Mouse (Mus musculus) heart, postnatal 14 days (tissue): Measurements from ENCODE around the gene Chchd1. TPM values are rescaled to one million over a fixed set of nuclear protein-coding genes. Genes with fewer than 3 reads are reported as not detected.
A peak's percentile ranks its signal among the peaks of the same experiment; 100 is the strongest.
"Not testable (repeated sequence)": the region's sequence is repeated elsewhere in the genome, so short reads cannot be mapped to it uniquely, and the experiment has no call there.

Experiments used
- DNase-seq, 2 experiments: peaks; one replicate each; pipeline ENCODE4 v3.0.0; 2021 to 2022
- intact Hi-C: fragments of 180-260 bp; cut with DNase I; formaldehyde crosslinking; loops from one replicate; pipeline ENCODE4 v1.15.1; 2025
- total RNA-seq, 2 experiments: library from RNA; stranded (reverse); gene quantifications; 2 replicates each; pipeline ENCODE4 v1.2.3; 2021

Chchd1 gene
- total RNA-seq, 2 experiments from 2014 or later, result 87.4 to 104 TPM

DNA sequence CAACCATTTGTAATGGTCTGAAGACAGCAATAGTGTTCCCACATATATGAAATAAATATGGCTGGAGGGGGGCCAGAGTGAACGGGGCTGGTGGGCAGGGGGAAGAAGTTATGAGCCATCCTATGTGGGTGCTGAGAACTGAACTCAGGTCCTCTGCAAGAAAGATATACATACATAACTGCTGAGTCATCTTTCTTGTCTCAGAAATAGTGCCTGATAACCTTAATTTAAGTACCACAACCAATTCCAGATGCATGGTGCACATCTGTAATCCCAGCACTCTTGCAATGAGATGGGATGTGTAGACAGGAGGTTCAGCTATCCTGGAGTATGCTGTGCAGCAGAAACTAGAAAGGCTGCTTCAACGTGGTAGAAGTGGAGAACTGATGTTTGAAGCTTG is 21.1 kb upstream of the Chchd1 start:
- DNase-seq, result no peak
- intact Hi-C loops, result no loop called here

GRCm38 (mm10) chr14:20682498-20682897 is 20.3 kb upstream of the Chchd1 start:
- intact Hi-C loops, result no loop called here
- peak in 1 of 2 experiments; percentile 48 for DNase-seq

- no peak for DNase-seq
- intact Hi-C loops, result no loop called here
Measured at GRCm38 (mm10) chr14:20686576-20686975, 16.2 kb upstream of the Chchd1 start.

- intact Hi-C loops, result no loop called here
- no peak for DNase-seq
Measured at GRCm38 (mm10) chr14:20689009-20689408, 13.8 kb upstream of the Chchd1 start.

GRCm38 (mm10) chr14:20691772-20692171 is 11.0 kb upstream of the Chchd1 start:
- intact Hi-C loops, result no loop called here
- DNase-seq, result no peak

- intact Hi-C loops, result no loop called here
- no peak for DNase-seq
Measured at GRCm38 (mm10) chr14:20693589-20694101, 9.2 kb upstream of the Chchd1 start.

GRCm38 (mm10) chr14:20694185-20694883 is 8.5 kb upstream of the Chchd1 start:
- DNase-seq, result no peak
- intact Hi-C loops, result no loop called here

GRCm38 (mm10) chr14:20694884-20695760 is 7.7 kb upstream of the Chchd1 start, which contains the start of gene Fut11:
Gene Fut11, plus strand, starts transcription at chr14:20694968.
- intact Hi-C loops, result no loop called here
- DNase-seq, result peak; percentile 89

DNA sequence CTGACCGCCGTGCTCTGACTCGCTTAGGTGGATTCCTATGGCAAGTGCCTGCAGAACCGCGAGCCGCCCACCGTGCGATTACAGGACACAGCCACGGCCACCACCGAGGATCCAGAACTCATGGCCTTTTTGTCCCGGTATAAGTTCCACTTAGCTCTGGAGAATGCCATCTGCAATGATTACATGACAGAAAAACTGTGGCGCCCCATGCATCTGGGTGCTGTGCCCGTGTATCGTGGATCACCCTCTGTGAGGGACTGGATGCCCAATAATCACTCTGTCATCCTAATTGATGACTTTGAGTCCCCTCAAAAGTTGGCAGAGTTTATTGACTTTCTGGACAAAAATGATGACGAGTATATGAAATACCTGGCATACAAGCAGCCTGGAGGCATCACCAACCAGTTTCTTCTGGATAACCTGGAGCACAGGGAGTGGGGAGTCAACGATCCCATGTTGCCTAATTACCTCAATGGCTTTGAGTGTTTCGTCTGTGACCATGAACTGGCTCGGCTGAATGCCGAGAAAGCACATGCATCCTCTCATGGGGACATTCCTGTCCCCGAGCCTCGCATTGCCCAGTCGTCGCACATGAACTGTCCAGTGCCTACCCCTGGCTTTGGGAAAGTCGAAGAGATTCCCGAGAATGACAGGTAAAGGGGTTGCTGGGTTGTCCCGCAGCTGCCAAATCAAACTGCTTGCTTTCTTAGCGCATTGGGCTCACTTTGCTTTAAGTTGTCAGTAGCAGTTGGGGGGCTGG is 6.9 kb upstream of the Chchd1 start:
- intact Hi-C loops, result no loop called here
- peak in 1 of 2 experiments; percentile 37 for DNase-seq

- DNase-seq, result peak; percentile 44 to 62
- intact Hi-C loops, result no loop called here
Measured at GRCm38 (mm10) chr14:20696986-20697385, 5.8 kb upstream of the Chchd1 start.

DNA sequence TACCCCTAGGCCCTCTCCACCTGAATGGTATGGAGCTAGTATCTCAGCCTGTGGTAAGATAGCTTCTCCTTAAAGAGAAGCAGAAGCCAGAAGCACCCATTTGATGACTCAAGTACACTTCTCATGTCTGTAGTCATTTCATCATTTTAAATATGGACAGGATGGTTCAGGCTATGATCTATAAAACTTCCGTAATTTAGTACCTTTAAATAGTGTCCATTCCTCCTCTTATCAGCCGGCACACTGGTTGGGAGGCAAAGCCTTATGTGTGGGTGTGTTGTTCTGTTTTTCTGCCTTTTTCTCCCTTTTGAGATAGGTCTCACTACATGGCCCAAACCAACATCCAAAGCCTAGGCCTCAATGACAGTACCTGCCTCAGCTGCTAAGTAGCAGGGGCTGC is 4.3 kb upstream of the Chchd1 start:
- intact Hi-C loops, result no loop called here
- no peak for DNase-seq

DNA sequence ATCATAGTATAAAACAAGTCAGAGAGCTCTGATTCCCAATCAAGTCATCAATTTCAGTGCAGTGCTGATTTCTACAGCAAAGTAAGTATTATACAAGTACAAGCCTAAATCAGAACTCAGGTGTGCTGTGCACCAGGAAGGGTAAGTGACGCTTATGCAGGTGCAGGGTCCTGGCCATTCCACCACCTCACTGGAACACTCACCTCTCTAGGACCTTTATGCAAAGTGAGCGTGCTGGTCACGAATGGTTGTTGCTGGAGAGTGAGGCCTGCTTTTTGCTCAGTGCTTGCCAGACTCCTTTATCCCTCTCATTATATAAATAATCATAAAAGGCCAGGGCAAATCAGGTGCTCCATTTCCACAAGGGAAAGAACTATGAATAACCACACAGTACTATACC is 2.4 kb upstream of the Chchd1 start:
- intact Hi-C loops, result no loop called here
- DNase-seq, result no peak

DNA sequence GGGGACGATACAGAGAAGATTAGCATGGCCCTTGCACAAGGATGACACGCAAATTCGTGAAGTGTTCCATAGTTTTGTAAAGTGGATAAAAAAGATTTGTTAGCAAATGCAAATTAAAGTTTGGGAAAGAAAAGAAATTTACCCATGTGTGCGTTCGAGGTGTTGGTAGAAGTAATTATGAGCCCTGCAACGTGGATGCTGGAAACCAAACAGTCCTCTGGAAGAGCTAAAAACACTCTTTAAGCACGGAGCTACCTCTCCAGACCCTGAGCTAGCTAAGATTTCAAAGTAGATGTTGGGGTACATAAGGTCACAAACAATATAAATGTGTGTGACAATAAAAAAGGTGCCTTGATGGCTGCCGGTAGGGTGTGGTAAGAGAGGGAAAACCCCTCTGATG is 1.3 kb upstream of the Chchd1 start:
- intact Hi-C loops, result no loop called here
- no peak for DNase-seq

GRCm38 (mm10) chr14:20702096-20702740 is 588 bp upstream of the Chchd1 start:
- intact Hi-C loops, result no loop called here
- no peak for DNase-seq

GRCm38 (mm10) chr14:20703461-20703860 is 655 bp downstream of the Chchd1 start:
- intact Hi-C loops, result not testable (repeated sequence)

DNA sequence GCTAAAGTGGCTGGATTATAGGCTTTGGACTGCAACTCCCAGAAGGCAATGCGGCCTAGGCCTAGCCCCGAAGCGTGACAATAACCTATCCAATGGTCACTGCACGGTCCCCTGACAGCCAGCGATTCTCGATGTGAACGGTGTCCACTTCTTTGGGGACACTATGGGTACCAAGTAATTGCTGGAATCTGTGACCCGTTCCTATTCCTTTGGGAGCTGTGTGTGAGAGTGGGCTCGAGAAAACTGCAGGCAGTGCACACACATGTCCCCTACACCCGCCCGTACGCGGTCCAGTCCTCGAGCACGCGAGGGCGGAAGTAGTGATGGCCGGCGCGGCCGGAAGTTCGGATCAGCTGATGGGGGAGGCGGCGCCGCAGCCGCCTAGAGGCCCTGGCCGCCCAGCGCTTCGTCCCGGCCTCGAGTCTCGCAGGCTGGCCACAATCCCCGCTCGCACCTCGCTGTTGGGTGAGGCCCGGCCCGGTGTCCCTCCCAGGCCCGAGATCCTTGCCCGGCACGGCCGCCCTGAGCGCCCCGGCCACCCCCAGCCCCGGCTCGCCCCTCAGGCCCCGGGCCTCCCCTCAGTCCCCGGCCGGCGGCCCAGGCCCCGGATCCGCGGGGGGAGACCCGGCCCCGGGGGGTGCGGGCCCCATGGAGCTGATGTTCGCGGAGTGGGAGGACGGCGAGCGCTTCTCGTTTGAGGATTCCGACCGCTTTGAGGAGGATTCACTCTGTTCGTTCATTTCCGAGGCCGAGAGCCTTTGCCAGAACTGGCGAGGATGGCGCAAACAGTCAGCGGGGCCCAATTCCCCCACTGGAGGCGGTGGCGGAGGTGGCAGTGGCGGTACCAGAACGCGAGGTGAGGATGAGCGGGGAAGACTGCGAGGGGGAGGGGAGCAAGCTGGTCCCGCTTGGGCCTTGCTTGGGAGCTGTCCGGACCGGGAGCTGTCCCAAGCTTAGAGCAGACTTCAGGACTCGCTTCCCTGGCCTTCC is 4.7 kb downstream of the Chchd1 start, which contains the start of gene Zswim8:
Gene Zswim8, plus strand, starts transcription at position 352 of the 990 bp plus-strand sequence.
- intact Hi-C loops, result no loop called here
- DNase-seq, result peak; percentile 91 to 92

More at GRCm38 (mm10) chr14:20703461-20703860, 655 bp downstream of the Chchd1 start:
- DNase-seq, result not testable (repeated sequence)

- intact Hi-C loops, result no loop called here
- DNase-seq, result no peak
Measured at GRCm38 (mm10) chr14:20708239-20708638, 5.4 kb downstream of the Chchd1 start.

GRCm38 (mm10) chr14:20713832-20714231 is 11.0 kb downstream of the Chchd1 start:
- DNase-seq, result no peak

DNA sequence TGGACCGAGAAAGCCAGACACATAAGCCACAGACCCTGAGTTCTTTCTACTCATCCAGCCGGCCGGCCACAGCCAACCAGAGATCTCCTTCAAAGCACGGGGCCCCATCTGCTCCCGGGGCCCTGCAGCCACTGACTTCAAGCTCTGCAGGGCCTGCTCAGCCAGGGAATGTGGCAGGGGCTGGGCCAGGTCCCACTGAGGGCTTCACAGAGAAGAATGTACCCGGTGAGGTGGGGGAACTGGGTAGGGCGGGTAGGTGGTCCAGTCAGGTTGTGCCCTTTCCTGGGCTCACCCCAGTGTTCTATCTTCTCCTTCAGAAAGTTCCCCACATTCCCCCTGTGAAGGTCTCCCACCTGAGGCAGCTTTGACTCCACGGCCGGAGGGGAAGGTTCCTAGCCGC is 15.6 kb downstream of the Chchd1 start:
- intact Hi-C loops, result no loop called here

More at GRCm38 (mm10) chr14:20713832-20714231, 11.0 kb downstream of the Chchd1 start:
- intact Hi-C loops, result loop anchor here (2.0 kb wide), 1 partner anchor 13 kb away; no protein-coding TSS in a partner anchor

More for the DNA sequence above, 15.6 kb downstream of the Chchd1 start:
- no peak for DNase-seq
